Mouse (Mus musculus) cerebellum, adult 2 months (tissue): ENCODE results near the gene Spsb4.

ENCODE experiments used
- CTCF ChIP-seq: fragments of 200-500 bp; IDR thresholded peaks from 2 replicates; pipeline ENCODE4 v1.5.1; 2011; ENCODE audit warnings: low read depth, mild to moderate bottlenecking, control low read depth, low read length, moderate library complexity, borderline replicate concordance; ENCODE audit not compliant: insufficient read depth
- POLR2A ChIP-seq: fragments of 200-500 bp; IDR thresholded peaks from 2 replicates; pipeline ENCODE4 v1.6.1; 2011; ENCODE audit warnings: low read length, control low read depth, borderline replicate concordance; ENCODE audit not compliant: insufficient read depth

DNA sequence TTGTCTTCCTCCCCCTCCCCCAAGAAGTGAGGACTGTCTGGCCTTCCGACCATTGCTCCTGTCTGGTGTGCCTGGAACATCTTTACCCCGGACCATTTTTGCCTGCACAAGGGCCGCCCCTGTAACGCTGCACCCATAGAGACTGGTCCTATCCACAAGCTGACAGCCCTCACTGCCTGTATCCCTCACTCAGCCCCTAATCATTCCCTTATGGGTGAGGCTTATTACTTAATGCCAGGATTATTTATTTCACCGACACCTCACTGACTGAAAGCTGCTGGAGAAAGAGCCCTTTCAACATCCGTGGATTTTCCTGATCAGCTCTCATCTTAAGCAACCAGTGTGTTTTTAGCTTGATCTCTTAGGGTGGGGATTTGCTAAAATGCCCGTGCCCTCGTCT is 55.9 kb downstream of the Spsb4 start:
- no peak for TF ChIP-seq POLR2A
- no peak for TF ChIP-seq CTCF
